Mouse (Mus musculus): ENCODE results near the gene Arhgdib.

GRCm38 (mm10) chr6:136959131-136959530, 17.4 kb upstream of the Arhgdib start:
- TF ChIP-seq ZC3H11A (IDR thresholded peaks at IDR 0.05; ENCODE audit: borderline replicate concordance, low read depth, low read length) (no peak), HCFC1 (IDR thresholded peaks at IDR 0.05; ENCODE audit: borderline replicate concordance, insufficient read depth, low read length) (no peak)

Measured in ES-E14 (cell line).